Mouse (Mus musculus): ENCODE results near the gene Saa3. TPM values are rescaled to one million over a fixed set of nuclear protein-coding genes. Genes with fewer than 3 reads are reported as not detected.

Saa3 gene
- total and polyA plus RNA-seq, 3 experiments, result not detected

GRCm38 (mm10) chr7:46723354-46723753 is 7.9 kb upstream of the Saa3 start:
- Histone ChIP-seq H3K27me3 (replicated peaks) (no peaks in the 10 kb centered on the region), H3K27ac (ENCODE audit: insufficient read depth, low read depth) (no peak overlapping the region)
- DNase-seq (ENCODE audit: extremely low read depth), result no peak

DNA sequence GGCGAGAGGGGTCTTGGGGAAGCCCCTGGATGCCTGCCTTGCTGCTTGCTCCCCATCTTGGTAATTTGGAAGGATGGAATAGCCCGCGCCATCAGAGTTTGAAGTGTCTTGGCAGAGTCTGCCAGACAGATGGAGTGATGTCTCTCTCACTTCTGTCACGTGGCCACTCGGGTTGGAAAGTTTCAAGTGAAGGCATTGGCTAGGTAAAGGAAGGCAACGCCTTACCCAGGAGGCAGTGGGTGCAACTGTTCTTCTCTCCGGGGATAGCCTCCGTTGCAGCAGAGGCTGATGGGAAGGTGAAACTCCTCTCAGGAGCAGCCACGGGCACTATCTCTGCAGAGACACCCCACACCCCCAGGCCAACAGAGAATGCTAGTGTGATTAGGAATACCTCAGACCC is 5.0 kb upstream of the Saa3 start:
- H3K27me3 ChIP-seq (replicated peaks), result no peaks in the 10 kb centered on the region
- dilution Hi-C loops (cut with MboI; ENCODE audit: extremely low pct_ligation_motif_present, extremely low pct_unique_long_range_greater_than_20kb, low sequenced_read_pairs) (no loop called here), in situ Hi-C loops (cut with MboI; ENCODE audit: low pct_ligation_motif_present, low pct_unique_long_range_greater_than_20kb, low sequenced_read_pairs) (no loop called here)
- peak overlapping the region; percentile 14 for H3K4me2 ChIP-seq (ENCODE audit: insufficient read depth, low read depth, poor library complexity, severe bottlenecking)
- no peaks in the 10 kb centered on the region for H3K36me3 ChIP-seq (replicated peaks in 1 of 2; ENCODE audit: control insufficient read depth in 1 of 2, insufficient read depth in 1 of 2, low read length in 1 of 2)
- peak overlapping the region; percentile 25 for H3K9ac ChIP-seq (ENCODE audit: insufficient read depth, low read depth)
- no peaks in the 10 kb centered on the region for H3K79me2 ChIP-seq (replicated peaks; ENCODE audit: control insufficient read depth, extremely low read depth, insufficient read depth, poor library complexity, severe bottlenecking)
- peak overlapping the region in 2 of 3 experiments; percentile 14 to 25 for H3K4me3 ChIP-seq (replicated peaks in 1 of 3; ENCODE audit: low read depth in 2 of 3, low read length in 2 of 3, poor library complexity in 1 of 3)
- H3K9me3 ChIP-seq (replicated peaks; ENCODE audit: low read length), result no peaks in the 10 kb centered on the region
- H3K27ac ChIP-seq (ENCODE audit: insufficient read depth, low read depth), result no peak overlapping the region
- H3K4me1 ChIP-seq (ENCODE audit: control insufficient read depth in 1 of 2, insufficient read depth in 2 of 2), result peaks cover 11 to 31% of the 10 kb centered on the region in 2 experiments; a peak in 3 of 4 replicates
- DNase-seq (ENCODE audit: extremely low read depth), result peak; percentile 56
- TF ChIP-seq SMC3 (IDR thresholded peaks at IDR 0.05; ENCODE audit: low read depth, low read length), result no peak
- TF ChIP-seq RCOR1 (conservative IDR thresholded peaks at IDR 0.05; ENCODE audit: low read depth, low read length), result no peak
- peak; percentile 32; the same call in 1 of the 2 replicates for TF ChIP-seq ETS1 (conservative IDR thresholded peaks at IDR 0.05; ENCODE audit: low read depth, low read length)
- peak; percentile 74; the same call in 1 of the 2 replicates for TF ChIP-seq TCF12 (IDR thresholded peaks at IDR 0.05; ENCODE audit: low read depth, low read length)
- no peak for TF ChIP-seq CTCF (conservative IDR thresholded peaks at IDR 0.05 in 1 of 2, IDR thresholded peaks at IDR 0.05 in 1 of 2; ENCODE audit: low read depth in 2 of 2, low read length in 2 of 2)
- no peak for TF ChIP-seq EP300 (IDR thresholded peaks at IDR 0.05; ENCODE audit: low read length)
- TF ChIP-seq ZKSCAN1 (IDR thresholded peaks at IDR 0.05; ENCODE audit: borderline replicate concordance, low read depth, low read length), result no peak
- peak; percentile 72; the same call in 1 of the 2 replicates for TF ChIP-seq MYC (IDR thresholded peaks at IDR 0.05; ENCODE audit: low read depth, low read length)
- TF ChIP-seq MEF2A (IDR thresholded peaks at IDR 0.05; ENCODE audit: borderline replicate concordance, low read depth, low read length), result no peak
- no peak for TF ChIP-seq JUN (IDR thresholded peaks at IDR 0.05; ENCODE audit: insufficient read depth, low read depth, low read length)
- 0 out of 2 replicates have a peak, but pooled peaks have one; percentile 35 for TF ChIP-seq KAT2A (IDR thresholded peaks at IDR 0.05; ENCODE audit: insufficient replicate concordance, low read length)
- no peak for TF ChIP-seq NRF1 (IDR thresholded peaks at IDR 0.05; ENCODE audit: low read depth, low read length)
- peak; percentile 36; the same call in 1 of the 2 replicates for TF ChIP-seq NELFE (IDR thresholded peaks at IDR 0.05; ENCODE audit: low read depth, low read length)
- TF ChIP-seq JUND (conservative IDR thresholded peaks at IDR 0.05; ENCODE audit: low read depth, low read length), result no peak
- TF ChIP-seq E2F4 (IDR thresholded peaks at IDR 0.05; ENCODE audit: insufficient replicate concordance, low read depth, low read length), result no peak
- TF ChIP-seq TBP (conservative IDR thresholded peaks at IDR 0.05; ENCODE audit: low read depth, low read length), result peak; percentile 65
- TF ChIP-seq IRF4 (IDR thresholded peaks at IDR 0.05; ENCODE audit: low read depth, low read length), result peak; percentile 48; the same call in 1 of the 2 replicates
- 0 out of 2 replicates have a peak, but pooled peaks have one; percentile 45 for TF ChIP-seq SIN3A (IDR thresholded peaks at IDR 0.05; ENCODE audit: low read length)
- TF ChIP-seq CHD2 (IDR thresholded peaks at IDR 0.05; ENCODE audit: low read length), result no peak
- TF ChIP-seq MAZ (IDR thresholded peaks at IDR 0.05; ENCODE audit: low read depth, low read length), result no peak
- TF ChIP-seq USF2 (conservative IDR thresholded peaks at IDR 0.05; ENCODE audit: low read depth, low read length), result peak; percentile 92
- TF ChIP-seq ZMIZ1 (IDR thresholded peaks at IDR 0.05; ENCODE audit: low read depth, low read length), result 0 out of 2 replicates have a peak, but pooled peaks have one; percentile 25
- no peak for TF ChIP-seq PAX5 (IDR thresholded peaks at IDR 0.05; ENCODE audit: low read length)
- no peak for TF ChIP-seq MAFK (IDR thresholded peaks at IDR 0.05; ENCODE audit: insufficient replicate concordance, low read length)
- TF ChIP-seq USF1 (IDR thresholded peaks at IDR 0.05; ENCODE audit: low read depth, low read length), result peak; percentile 91
- TF ChIP-seq MXI1 (IDR thresholded peaks at IDR 0.05; ENCODE audit: low read depth, low read length), result peak; percentile 69; the same call in 1 of the 2 replicates
- peak; percentile 84 for TF ChIP-seq BHLHE40 (IDR thresholded peaks at IDR 0.05; ENCODE audit: low read depth, low read length)

More at GRCm38 (mm10) chr7:46723354-46723753, 7.9 kb upstream of the Saa3 start:
- no peak overlapping the region for H3K9ac ChIP-seq (ENCODE audit: insufficient read depth, low read depth)
- H3K4me2 ChIP-seq (ENCODE audit: insufficient read depth, low read depth, poor library complexity, severe bottlenecking), result no peak overlapping the region
- dilution Hi-C loops (cut with MboI; ENCODE audit: extremely low pct_ligation_motif_present, extremely low pct_unique_long_range_greater_than_20kb, low sequenced_read_pairs), result no loop called here
- in situ Hi-C loops (cut with MboI; ENCODE audit: low pct_ligation_motif_present, low pct_unique_long_range_greater_than_20kb, low sequenced_read_pairs), result no loop called here
- no peak overlapping the region for H3K4me3 ChIP-seq (replicated peaks in 1 of 3; ENCODE audit: low read depth in 2 of 3, low read length in 2 of 3, poor library complexity in 1 of 3)
- H3K9me3 ChIP-seq (replicated peaks; ENCODE audit: low read length), result no peaks in the 10 kb centered on the region
- H3K79me2 ChIP-seq (replicated peaks; ENCODE audit: control insufficient read depth, extremely low read depth, insufficient read depth, poor library complexity, severe bottlenecking), result no peaks in the 10 kb centered on the region
- no peak for TF ChIP-seq E2F4 (IDR thresholded peaks at IDR 0.05; ENCODE audit: insufficient replicate concordance, low read depth, low read length)
- TF ChIP-seq MAFK (IDR thresholded peaks at IDR 0.05; ENCODE audit: insufficient replicate concordance, low read length), result no peak
- no peak for TF ChIP-seq HCFC1 (IDR thresholded peaks at IDR 0.05; ENCODE audit: low read depth, low read length)
- no peak for TF ChIP-seq ZC3H11A (IDR thresholded peaks at IDR 0.05; ENCODE audit: low read depth, low read length)
- no peak for TF ChIP-seq USF1 (IDR thresholded peaks at IDR 0.05; ENCODE audit: low read depth, low read length)
- no peak for TF ChIP-seq JUND (conservative IDR thresholded peaks at IDR 0.05; ENCODE audit: low read depth, low read length)
- TF ChIP-seq TCF12 (IDR thresholded peaks at IDR 0.05; ENCODE audit: low read depth, low read length), result no peak
- no peak for TF ChIP-seq CTCF (conservative IDR thresholded peaks at IDR 0.05 in 1 of 2, IDR thresholded peaks at IDR 0.05 in 1 of 2; ENCODE audit: low read depth in 2 of 2, low read length in 2 of 2)
- no peak for TF ChIP-seq SMC3 (IDR thresholded peaks at IDR 0.05; ENCODE audit: low read depth, low read length)
- no peak for TF ChIP-seq ZNF384 (IDR thresholded peaks at IDR 0.05; ENCODE audit: low read depth, low read length)
- TF ChIP-seq MXI1 (IDR thresholded peaks at IDR 0.05; ENCODE audit: low read depth, low read length), result no peak
- TF ChIP-seq POLR2AphosphoS2 (IDR thresholded peaks at IDR 0.05; ENCODE audit: low read depth, low read length), result no peak
- no peak for TF ChIP-seq PAX5 (IDR thresholded peaks at IDR 0.05; ENCODE audit: low read length)
- no peak for TF ChIP-seq NRF1 (IDR thresholded peaks at IDR 0.05; ENCODE audit: low read depth, low read length)
- TF ChIP-seq EP300 (IDR thresholded peaks at IDR 0.05; ENCODE audit: low read length), result no peak
- TF ChIP-seq ZKSCAN1 (IDR thresholded peaks at IDR 0.05; ENCODE audit: borderline replicate concordance, low read depth, low read length), result no peak
- no peaks in the 10 kb centered on the region for H3K36me3 ChIP-seq (replicated peaks in 1 of 2; ENCODE audit: control insufficient read depth in 1 of 2, insufficient read depth in 1 of 2, low read length in 1 of 2)
- peaks cover 11 to 31% of the 10 kb centered on the region in 2 experiments; a peak in 3 of 4 replicates for H3K4me1 ChIP-seq (ENCODE audit: control insufficient read depth in 1 of 2, insufficient read depth in 2 of 2)
